Mouse (Mus musculus) stomach, postnatal 0 days (tissue): ENCODE data around the gene Rmdn3. TPM values are rescaled to one million over a fixed set of nuclear protein-coding genes. Genes with fewer than 3 reads are reported as not detected.

Source experiments
- ATAC-seq: fragments of 200-750 bp; cut with Nextera tagmentation; 2 replicates; pipeline ENCODE4 v1.8.0; 2017; ENCODE audit not compliant: low FRiP score, low TSS enrichment
- DNase-seq: peaks from one replicate; pipeline ENCODE4 v3.0.0-alpha.2; 2016; ENCODE audit warnings: low spot score
- H3K27ac ChIP-seq: fragments of 300-500 bp; sonication (generic); replicated peaks from 2 replicates; pipeline ENCODE4 v1.5.1; 2014; ENCODE audit warnings: mild to moderate bottlenecking, control low read depth
- H3K27me3 ChIP-seq: fragments of 300-500 bp; sonication (generic); 2 replicates; pipeline ENCODE4 v1.6.1; 2014; ENCODE audit warnings: low read length; ENCODE audit not compliant: control insufficient read depth, insufficient read depth
- H3K36me3 ChIP-seq: fragments of 300-500 bp; sonication (generic); 2 replicates; pipeline ENCODE4 v1.6.1; 2014; ENCODE audit warnings: low read length, mixed read lengths; ENCODE audit not compliant: control insufficient read depth, insufficient read depth
- H3K4me1 ChIP-seq: fragments of 300-500 bp; sonication (generic); replicated peaks from 2 replicates; pipeline ENCODE4 v1.6.1; 2014; ENCODE audit warnings: antibody characterized with exemption; ENCODE audit not compliant: control insufficient read depth, insufficient read depth
- H3K4me2 ChIP-seq: fragments of 300-500 bp; sonication (generic); replicated peaks from 2 replicates; pipeline ENCODE4 v1.6.1; 2014; ENCODE audit warnings: low read depth, mild to moderate bottlenecking, control low read depth, moderate library complexity
- H3K4me3 ChIP-seq: fragments of 300-500 bp; sonication (generic); 2 replicates; pipeline ENCODE4 v1.5.1; 2014; ENCODE audit warnings: low read depth, low read length, control low read depth
- H3K9ac ChIP-seq: fragments of 300-500 bp; sonication (generic); 2 replicates; pipeline ENCODE4 v1.6.1; 2014; ENCODE audit warnings: mild to moderate bottlenecking, low read length, control low read depth, mixed read lengths
- H3K9me3 ChIP-seq: fragments of 300-500 bp; sonication (generic); 2 replicates; pipeline ENCODE4 v1.6.1; 2016; ENCODE audit warnings: low read length; ENCODE audit not compliant: control insufficient read depth
- CTCF ChIP-seq: IDR thresholded peaks from 2 replicates; pipeline ENCODE4 v1.5.1; 2016; ENCODE audit warnings: antibody characterized with exemption, low read depth, mild to moderate bottlenecking, moderate library complexity
- EP300 ChIP-seq: optimal IDR thresholded peaks from 2 replicates; pipeline ENCODE3; 2016; ENCODE audit warnings: antibody characterized with exemption
- WGBS: fragments of 180-500 bp; shearing (Covaris S2); extraction: QIAGEN DNeasy Blood & Tissue Kit; methylation state at CpG from one replicate; pipeline ENCODE4 v1.1.7; 2014; 5-methylcytosine and 5-hydroxymethylcytosine counted together
- polyA plus RNA-seq: library from polyadenylated mRNA; unstranded; fragments of >200 nt; fragmentation: Nextera tagmentation; extraction: Ambion mirVana; gene quantifications from 2 replicates; pipeline ENCODE4 v1.2.1, GENCODE M21; 2015

The Rmdn3 gene
- polyA plus RNA-seq, 1 experiment from 2014 or later = 40.1 TPM

DNA sequence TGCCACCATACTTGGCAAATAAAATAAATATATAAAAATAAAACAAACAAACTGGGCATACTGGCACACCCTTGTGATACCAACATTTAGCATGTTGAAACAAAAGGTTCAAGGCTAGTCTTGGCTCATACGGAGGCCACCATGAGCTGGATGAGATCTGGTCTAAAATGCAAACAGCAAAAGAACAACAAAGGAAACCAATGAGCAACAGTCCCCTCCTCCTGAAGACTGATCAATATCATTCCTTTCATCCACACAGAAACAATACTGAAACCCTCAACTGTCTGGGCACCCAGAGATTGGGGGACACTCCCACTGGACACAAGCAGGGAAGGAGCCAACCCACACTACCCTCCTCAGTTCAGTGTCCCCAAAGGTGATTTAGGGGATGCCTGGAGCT lies 40.7 kb upstream of the Rmdn3 start:
- Histone ChIP-seq H3K4me1 (peaks cover 2% of the 10 kb centered on the region; the same call in 1 of the 2 replicates), H3K27me3 (no peaks in the 10 kb centered on the region), H3K36me3 (no peaks in the 10 kb centered on the region), H3K9ac (no peak overlapping the region), H3K4me2 (no peak overlapping the region), H3K27ac (no peak overlapping the region), H3K4me3 (no peak overlapping the region), H3K9me3 (no peaks in the 10 kb centered on the region)
- DNase-seq = no peak
- ATAC-seq = no peak
- 59% methylated on average over 1 of the region's 1 CpGs for WGBS
- TF ChIP-seq CTCF = no peak

DNA sequence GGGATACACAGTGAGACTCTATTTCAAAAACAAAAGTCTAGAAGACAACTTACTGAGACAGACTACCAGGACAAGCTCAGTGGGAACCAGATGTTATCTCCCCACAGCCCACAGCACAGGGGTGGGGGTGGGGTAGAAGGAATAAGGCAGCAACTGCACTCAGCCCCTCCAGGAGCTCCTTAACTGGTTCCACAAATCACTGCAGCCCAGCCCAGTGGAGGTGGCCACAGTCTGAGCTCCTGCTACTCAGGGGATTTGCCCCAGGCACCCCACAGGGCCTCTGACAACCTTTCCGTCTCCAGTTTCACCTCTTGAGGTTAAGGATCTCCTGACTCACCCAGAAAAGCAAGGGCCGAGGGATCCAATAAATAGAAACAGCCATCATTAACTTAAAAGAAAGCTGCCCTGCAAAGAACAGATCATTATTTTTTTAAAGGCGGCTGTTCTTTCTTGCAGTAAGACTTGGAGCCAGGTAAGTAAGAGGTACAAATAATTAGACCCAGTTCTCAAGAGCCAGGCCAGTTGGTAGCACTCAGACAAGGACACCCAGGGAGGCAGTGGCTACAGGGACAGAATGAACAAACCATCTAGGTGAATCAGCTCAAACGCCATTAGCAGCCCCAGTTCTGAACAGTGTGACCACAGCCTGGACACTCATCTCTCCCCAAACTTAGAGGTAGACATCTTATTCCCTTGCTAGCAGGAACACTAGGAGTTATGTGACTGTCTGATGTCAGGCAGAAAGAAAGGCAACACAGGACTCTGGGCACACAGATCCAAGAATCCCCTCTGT lies 39.7 kb upstream of the Rmdn3 start:
- no peaks in the 10 kb centered on the region for H3K36me3 ChIP-seq
- DNase-seq (no peak), ATAC-seq (no peak)
- no peak for TF ChIP-seq CTCF
- no peak for TF ChIP-seq EP300
- H3K27me3 ChIP-seq = no peaks in the 10 kb centered on the region
- no peak overlapping the region for H3K9ac ChIP-seq
- H3K4me2 ChIP-seq = no peak overlapping the region
- no peak overlapping the region for H3K4me3 ChIP-seq
- 0 out of 2 replicates have a peak overlapping the region, but pooled peaks have one; percentile 13 for H3K27ac ChIP-seq
- no peaks in the 10 kb centered on the region for H3K9me3 ChIP-seq
- peaks cover 2% of the 10 kb centered on the region; the same call in 1 of the 2 replicates for H3K4me1 ChIP-seq
- WGBS = 51% methylated on average over 4 of the region's 4 CpGs

DNA sequence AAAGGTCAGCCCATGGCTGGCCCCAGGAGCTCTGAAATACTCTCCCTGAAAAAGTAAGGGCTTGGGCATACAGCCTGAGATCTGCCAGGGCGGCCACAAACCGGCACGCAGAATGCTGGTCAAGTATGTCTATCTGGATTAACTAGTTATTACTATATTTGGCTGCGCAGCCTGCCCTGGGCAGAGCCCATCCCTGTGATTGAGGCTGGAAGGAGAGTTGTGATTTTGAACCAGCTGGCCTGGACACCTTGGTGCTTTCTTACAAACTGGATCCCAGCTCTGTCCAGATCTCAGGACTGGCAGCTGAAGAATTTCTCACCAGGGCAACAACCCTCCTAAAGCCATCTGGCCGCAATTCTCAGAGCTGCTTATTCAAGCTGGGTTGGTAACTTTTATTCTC lies 37.3 kb upstream of the Rmdn3 start:
- H3K4me2 ChIP-seq = no peak overlapping the region
- H3K27me3 ChIP-seq = no peaks in the 10 kb centered on the region
- no peak for DNase-seq
- peak overlapping the region; percentile 56 for H3K27ac ChIP-seq
- TF ChIP-seq EP300 (no peak), CTCF (no peak)
- 75% methylated on average over 5 of the region's 5 CpGs for WGBS
- H3K9ac ChIP-seq = no peak overlapping the region
- no peaks in the 10 kb centered on the region for H3K36me3 ChIP-seq
- H3K9me3 ChIP-seq = no peaks in the 10 kb centered on the region
- H3K4me1 ChIP-seq = 0 out of 2 replicates have a peak, but pooled peaks cover 2% of the 10 kb centered on the region
- ATAC-seq = no peak
- no peak overlapping the region for H3K4me3 ChIP-seq

DNA sequence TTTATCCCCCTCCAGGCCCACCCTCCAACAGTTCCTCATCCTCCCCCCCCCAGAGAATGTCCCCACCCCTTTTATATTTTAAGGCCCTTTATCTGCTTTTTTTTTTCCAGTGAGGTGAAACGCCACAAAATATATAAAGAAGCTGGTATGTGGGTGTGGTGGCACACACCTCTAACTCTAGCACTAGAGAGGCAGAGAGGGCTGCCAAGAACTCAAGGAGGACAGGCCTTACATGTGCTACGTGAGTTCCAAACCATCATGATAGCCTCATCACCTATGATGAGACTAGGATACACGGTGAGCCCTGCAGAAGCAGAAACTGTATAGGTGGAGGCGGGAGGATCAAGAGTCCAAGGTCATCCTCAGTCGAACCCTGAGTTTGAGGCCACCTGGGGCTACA lies 34.1 kb upstream of the Rmdn3 start:
- Histone ChIP-seq H3K36me3 (no peaks in the 10 kb centered on the region; the same call in 1 of the 2 replicates), H3K4me1 (no peaks in the 10 kb centered on the region), H3K27me3 (no peaks in the 10 kb centered on the region), H3K9me3 (no peaks in the 10 kb centered on the region), H3K4me2 (no peak overlapping the region), H3K27ac (no peak overlapping the region), H3K4me3 (no peak overlapping the region), H3K9ac (no peak overlapping the region)
- ATAC-seq (no peak), DNase-seq (no peak)
- no peak for TF ChIP-seq EP300
- WGBS = 68% methylated on average over 5 of the region's 5 CpGs

DNA sequence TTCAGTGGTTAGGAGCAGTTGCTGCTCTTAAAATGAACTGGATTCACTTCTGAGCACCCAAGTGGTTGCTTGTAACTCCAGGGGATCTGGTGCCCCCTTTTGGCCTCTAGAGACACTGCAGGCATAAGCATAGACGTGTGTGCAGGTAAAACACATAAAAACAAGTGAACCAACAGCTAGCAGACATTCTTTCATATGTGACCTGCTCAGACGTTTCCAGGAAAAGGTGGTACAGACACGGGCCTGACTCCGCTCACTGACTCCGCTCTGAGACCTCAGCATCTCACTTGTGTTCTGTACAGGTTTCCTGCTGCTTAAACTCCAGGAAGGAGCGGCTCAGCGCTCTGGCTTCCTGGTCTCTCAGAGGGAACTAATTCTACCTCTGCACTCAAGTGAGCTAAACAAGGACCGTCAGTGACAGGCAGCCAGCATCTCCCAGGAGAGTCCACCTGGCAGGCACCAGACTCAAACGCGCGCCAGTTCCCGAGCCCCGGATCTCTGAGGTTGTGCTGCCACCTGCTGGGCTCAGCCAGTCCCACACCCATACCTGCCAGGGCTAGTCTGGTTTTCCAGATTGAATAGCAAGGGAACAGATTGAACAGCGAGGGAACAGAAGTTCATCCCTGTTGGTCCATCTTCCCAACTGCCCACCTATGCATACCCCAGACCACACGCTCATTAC lies 32.3 kb upstream of the Rmdn3 start:
- Histone ChIP-seq H3K9ac (no peak overlapping the region), H3K4me2 (peak overlapping the region; percentile 71), H3K9me3 (no peaks in the 10 kb centered on the region), H3K36me3 (peaks cover 5% of the 10 kb centered on the region; the same call in 1 of the 2 replicates), H3K4me1 (no peaks in the 10 kb centered on the region), H3K27me3 (no peaks in the 10 kb centered on the region), H3K4me3 (peak overlapping the region; percentile 35), H3K27ac (no peak overlapping the region)
- ATAC-seq (peak; percentile 81), DNase-seq (peak; percentile 89)
- 6% methylated on average over 15 of the region's 15 CpGs for WGBS
- TF ChIP-seq CTCF (peak; percentile 87), EP300 (no peak)

DNA sequence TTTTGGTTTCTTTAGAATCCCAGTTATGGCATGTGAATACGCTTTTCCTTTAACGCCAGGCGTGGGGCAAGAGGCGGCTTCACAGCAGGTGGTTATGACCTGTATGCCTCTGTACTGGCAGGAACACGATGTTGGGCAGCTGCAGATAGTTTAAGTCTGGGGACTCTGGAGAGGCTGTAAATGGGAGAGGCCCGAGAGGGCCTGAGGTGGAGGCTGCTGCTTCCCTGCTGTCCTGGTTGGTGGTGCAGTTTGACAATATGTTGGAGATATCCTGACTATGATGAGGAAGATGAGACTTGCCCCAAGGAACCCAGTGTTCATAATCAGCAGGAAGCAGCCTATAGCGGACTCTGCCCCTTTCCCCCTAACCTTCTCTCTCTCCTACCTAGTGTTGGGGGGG lies 26.1 kb upstream of the Rmdn3 start:
- ATAC-seq = no peak
- H3K4me2 ChIP-seq = no peak overlapping the region
- no peak overlapping the region for H3K9ac ChIP-seq
- no peak overlapping the region for H3K27ac ChIP-seq
- no peaks in the 10 kb centered on the region for H3K27me3 ChIP-seq
- DNase-seq = no peak
- H3K4me1 ChIP-seq = no peaks in the 10 kb centered on the region
- TF ChIP-seq CTCF = no peak
- TF ChIP-seq EP300 = no peak
- H3K4me3 ChIP-seq = no peak overlapping the region
- 87% methylated on average over 7 of the region's 7 CpGs for WGBS
- H3K9me3 ChIP-seq = no peaks in the 10 kb centered on the region
- H3K36me3 ChIP-seq = peaks cover 5% of the 10 kb centered on the region; the same call in 1 of the 2 replicates
